Mouse (Mus musculus) right cerebral cortex, postnatal 36 days (tissue): ENCODE measurements around the gene Map3k7cl.

Experiments used
- DNase-seq, 2 experiments: peaks; one replicate each; pipeline ENCODE4 v3.0.0; 2022; ENCODE audit warnings: low spot score in 2 of 2, mixed read lengths in 1 of 2

Map3k7cl gene

DNA sequence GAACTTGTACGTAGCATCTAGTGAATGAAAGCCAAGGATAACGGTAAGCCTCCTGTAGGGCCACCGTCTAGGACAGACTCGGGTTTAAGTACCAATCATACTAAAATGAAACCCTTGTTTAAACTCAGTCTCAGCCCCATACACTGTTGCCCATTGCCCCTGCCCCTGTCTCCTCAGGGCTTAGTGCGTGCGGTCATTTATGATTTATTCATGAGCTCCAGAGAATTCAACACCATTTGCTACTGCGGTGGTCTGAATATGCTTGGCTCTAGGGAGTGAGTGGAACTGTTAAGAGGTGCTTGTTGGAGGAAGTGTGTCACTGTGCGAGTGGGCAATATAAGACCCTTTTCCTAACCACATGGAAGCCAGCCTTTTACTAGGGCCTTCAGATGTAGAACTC is 34.7 kb downstream of the Map3k7cl start:
- no peak for DNase-seq

DNA sequence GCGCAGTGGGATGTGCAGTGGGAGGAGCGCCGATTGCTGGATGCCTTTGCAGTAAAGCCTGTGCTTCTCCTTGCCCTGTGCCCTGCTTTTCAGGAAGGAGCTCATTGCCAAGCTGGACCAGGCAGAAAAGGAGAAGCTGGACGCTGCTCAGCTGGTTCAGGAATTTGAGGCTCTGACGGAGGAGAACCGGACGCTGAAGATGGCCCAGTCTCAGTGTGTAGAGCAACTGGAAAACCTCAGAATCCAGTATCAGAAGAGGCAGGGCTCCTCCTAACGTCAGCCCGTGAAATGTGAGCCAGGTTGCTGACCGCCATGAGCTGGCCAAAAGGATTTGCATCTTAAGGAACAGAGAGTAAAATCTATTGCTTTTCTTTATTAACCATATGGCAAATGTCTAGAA is 41.0 kb downstream of the Map3k7cl start:
- no peak for DNase-seq

GRCm38 (mm10) chr16:87595149-87595548 is 42.0 kb downstream of the Map3k7cl start:
- DNase-seq = no peak

- DNase-seq = peak in 1 of 2 experiments; percentile 8
These were observed 49.8 kb downstream of the Map3k7cl start for GRCm38 (mm10) chr16:87602717-87603526.

- no peak for DNase-seq
These were observed 50.9 kb downstream of the Map3k7cl start for GRCm38 (mm10) chr16:87604002-87604401.

DNA sequence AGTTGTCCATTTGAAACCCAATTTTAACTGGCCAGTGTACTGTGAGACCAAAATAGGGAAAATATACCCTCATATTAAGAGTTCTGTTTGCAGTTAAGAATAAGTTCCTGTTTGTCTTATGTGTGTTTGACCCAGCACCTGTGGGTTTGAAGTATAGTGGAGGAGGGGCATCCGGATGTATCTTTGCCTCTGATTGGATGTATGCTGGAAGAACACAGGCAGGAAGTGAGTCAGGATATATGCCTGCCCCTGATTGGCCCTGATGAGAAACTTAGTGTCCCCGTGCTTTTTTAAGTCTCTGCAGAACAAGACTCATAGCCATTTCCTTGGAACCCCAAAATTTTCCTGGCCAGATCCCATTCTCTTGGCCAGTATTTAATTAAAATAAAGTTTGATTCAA is 51.8 kb downstream of the Map3k7cl start:
- DNase-seq = no peak

- DNase-seq = no peak
These were observed 54.3 kb downstream of the Map3k7cl start for GRCm38 (mm10) chr16:87607383-87607782.

DNA sequence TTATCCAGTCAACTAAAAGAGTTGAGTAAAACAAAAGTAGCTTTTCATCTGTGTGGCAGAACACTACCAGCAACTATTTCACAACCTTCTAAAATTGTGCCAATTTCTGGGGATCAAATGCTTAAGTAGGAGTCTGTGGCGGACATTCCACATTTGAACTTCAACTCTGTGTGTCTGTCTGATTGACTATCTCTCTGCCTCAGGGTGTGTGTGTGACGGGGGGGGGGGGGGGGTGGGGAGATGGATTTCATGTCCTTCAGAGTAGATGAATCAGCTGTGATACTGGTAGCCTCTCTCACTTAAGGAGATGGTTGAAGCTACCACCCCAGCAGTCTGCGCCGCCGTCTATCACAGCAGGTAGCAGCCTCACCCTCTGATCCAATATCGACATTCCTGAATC is 54.8 kb downstream of the Map3k7cl start:
- no peak for DNase-seq

DNA sequence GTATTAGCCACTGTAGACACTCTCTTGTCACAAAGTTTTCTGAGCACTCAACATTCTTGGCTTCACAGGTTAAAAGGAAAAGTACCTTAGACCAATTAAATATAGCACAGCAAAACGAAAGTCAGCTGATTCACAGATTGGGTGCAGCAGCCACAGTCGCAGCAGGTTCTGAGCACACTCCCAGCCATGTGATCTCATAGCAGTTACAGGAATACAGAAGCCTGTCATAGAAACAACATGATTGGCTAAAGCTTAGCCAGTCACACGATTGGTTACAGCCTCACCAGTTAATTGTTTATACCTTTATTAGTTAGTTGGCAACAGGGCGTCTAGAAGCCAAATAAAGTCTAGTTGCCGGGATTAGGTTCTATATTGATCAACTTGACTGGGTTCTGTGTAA is 57.0 kb downstream of the Map3k7cl start:
- no peak for DNase-seq

DNA sequence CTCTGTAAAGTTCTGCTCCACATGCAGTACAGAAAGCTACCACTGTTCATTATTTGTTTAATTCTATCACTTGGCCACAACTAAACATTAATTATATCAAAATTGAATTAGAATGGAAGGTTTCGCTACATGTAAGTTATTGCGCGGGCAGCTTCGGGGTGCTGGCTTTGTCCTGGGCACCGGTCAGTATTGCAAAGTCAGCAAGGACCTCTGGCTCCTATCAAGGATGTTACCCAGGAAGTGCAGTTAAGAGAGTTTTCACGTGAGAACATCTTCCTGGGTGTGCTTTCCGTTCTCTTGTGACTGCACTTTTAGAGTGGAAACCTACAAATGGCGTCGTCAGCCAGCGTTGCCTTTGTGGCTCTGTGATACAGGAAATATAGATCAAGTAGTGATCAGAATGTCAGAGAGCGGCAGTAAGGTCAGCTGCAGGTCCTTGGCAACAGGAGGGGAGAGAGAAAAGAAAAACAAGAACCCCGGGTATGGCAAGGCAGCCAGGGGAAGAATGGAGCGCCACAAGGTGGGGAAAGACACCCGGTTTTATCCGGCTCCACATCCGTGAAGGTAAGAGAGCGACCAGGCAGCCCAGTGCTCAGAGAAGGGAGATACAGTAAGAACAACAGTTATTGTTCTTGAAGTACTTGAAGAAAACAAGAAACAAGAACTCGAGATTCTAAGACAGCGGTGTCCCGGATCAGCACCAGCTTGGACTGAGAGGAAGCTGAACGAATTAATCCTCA is 57.6 kb downstream of the Map3k7cl start:
- no peak for DNase-seq

DNA sequence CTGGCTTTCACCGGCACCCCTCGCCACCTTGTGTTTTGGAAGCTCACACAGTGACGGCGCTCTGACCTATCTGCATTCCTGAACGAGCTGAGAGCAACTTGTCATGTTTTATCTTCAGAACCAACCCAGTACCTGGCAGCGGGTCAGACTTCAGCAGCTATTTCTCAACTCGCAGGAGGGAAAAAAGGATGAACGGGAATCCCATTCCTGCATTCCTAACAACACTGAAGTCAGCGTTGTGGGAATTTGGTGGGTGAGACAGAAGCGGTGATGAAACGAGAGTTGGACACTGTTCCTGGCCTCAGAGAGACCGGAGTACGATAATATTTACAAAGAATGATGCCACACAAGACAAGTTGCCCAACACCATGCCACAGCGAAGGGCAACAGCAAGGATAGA is 58.3 kb downstream of the Map3k7cl start:
- no peak for DNase-seq

GRCm38 (mm10) chr16:87612218-87612838 is 59.2 kb downstream of the Map3k7cl start:
- no peak for DNase-seq

DNA sequence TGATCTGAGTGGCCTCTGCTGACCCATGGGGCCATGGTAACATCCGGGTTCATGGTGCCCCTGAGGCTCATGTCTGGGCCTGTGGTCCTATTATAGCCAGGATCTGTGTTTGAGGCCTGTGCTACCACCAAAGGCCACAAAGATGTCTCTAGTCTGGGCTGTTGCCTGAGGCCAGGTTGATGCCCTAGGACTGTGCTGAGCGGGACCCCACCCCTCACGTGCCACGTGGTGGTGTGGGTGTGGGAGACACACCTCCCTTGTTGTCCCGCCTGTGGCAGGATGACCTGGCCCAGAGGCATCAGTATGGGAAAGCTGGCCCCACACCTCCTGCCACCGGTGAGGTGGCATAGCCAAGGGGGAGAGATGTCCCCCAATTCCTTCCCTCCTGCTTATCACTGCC is 64.2 kb downstream of the Map3k7cl start:
- DNase-seq = no peak

DNA sequence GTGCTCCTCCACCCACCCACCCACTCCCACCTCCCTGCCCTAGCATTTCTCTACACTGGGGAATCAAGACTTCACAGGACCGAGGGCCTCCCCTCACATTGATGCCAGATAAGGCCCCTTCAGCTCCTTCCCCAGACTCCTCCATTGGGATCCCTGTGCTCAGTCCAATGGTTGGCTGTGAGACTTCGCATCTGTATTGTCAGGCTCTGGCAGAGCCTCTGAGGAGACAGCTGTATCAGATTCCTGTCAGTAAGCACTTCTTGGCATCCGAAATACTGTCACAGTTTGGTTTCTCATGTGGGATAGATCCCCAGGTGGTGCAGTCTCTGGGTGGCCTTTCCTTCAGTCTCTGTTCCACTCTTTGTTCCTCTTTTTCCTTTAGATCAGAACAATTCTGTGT is 68.1 kb downstream of the Map3k7cl start:
- no peak for DNase-seq

DNA sequence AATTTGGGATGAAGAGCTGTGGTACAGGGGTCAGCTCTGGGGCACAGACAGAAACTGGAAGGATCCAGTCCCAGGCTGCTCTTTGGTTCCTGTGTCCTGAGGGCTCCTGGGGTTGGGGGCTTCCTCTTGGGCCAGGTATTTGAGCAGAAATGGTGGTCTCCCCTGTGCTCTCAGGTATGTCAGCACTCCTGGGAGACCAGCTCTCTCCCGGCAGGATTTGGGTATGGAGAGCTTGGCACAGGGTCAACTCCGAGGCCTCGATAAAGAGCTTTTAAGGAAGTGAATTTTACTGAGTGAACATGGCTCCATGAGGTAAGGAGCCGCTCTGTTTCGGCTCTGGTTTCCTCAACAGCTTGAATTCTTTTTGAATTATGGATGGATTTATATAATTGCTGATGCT is 70.8 kb downstream of the Map3k7cl start:
- DNase-seq = no peak

DNA sequence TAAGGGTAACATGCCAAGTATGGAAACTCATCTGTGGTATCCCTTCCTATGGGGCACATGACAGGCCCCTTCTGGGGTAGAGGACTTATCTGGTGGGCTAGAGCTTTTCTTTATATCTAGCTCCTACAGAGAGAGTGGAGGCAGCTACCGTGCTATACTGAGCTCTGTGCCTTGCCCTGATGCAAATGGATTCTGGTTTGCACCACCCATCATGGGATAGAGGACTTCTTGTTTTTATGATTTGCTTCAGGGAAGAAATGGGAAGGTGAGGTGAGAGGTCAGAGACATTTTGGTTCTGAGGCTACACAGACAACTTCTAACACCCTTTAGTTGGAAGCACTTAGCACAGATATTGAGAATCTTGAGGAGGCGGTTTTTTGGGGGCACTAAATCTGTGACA is 71.8 kb downstream of the Map3k7cl start:
- no peak for DNase-seq

DNA sequence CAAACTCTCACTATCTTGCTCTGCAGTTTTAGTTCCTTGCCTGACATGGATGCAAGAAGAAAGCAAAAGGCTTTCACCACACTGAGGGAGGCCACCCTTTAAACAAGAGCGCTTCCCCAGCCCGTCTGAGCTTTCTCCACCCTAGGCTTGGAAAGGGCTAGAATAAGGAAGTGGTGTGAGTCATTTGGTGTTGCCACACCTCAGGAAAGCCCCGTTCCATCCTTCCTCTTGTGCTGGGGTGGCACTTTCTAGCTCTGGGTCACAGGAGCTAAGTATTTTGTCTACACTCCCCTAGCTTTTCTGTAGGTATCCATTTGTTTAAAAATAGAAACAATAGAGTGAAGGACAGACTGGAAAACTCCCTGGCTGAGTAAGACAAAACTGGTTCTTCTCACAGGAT is 72.2 kb downstream of the Map3k7cl start:
- no peak for DNase-seq

DNA sequence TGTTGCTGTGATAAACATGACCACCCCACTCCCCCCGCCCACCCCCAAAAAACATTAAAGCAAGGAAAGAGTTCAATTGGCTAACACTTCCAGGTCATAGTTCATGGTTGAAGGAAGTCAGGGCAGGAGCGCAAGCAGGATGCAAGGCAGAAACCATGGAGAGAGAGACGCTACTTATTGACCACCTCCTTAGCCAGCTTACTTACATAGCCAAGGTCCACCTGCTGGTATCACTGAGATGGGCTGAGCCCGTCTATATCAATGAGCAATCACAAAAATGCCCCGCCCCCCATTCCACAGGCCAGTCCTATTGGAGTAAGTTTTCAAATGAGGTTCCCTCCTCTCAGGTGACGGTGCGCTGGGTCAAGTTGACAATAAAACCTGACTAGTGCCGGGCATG is 72.7 kb downstream of the Map3k7cl start:
- DNase-seq = no peak

GRCm38 (mm10) chr16:87626696-87627095 is 73.6 kb downstream of the Map3k7cl start:
- no peak for DNase-seq

GRCm38 (mm10) chr16:87634709-87635108 is 81.6 kb downstream of the Map3k7cl start:
- DNase-seq = no peak

GRCm38 (mm10) chr16:87635213-87635755 is 82.2 kb downstream of the Map3k7cl start:
- DNase-seq = no peak

GRCm38 (mm10) chr16:87635841-87636240 is 82.7 kb downstream of the Map3k7cl start:
- DNase-seq = no peak
